Mouse (Mus musculus) intestine, embryonic 16.5 days (tissue): ENCODE data around the gene Adamtsl1. TPM values are rescaled to one million over a fixed set of nuclear protein-coding genes. Genes with fewer than 3 reads are reported as not detected.
A peak's percentile ranks its signal among the peaks of the same experiment; 100 is the strongest.

Source experiments
- ATAC-seq: fragments of 200-750 bp; cut with Nextera tagmentation; 2 replicates; pipeline ENCODE4 v1.8.0; 2017; ENCODE audit warnings: moderate TSS enrichment, moderate library complexity
- H3K27ac ChIP-seq: fragments of 300-500 bp; sonication (generic); 2 replicates; pipeline ENCODE4 v1.5.1; 2014; ENCODE audit warnings: mild to moderate bottlenecking, low read length
- H3K27me3 ChIP-seq: fragments of 300-500 bp; sonication (generic); replicated peaks from 2 replicates; pipeline ENCODE4 v1.6.1; 2014; ENCODE audit warnings: low read length, control low read depth, mixed read lengths; ENCODE audit not compliant: control insufficient read depth, insufficient read depth
- H3K36me3 ChIP-seq: fragments of 300-500 bp; sonication (generic); 2 replicates; pipeline ENCODE4 v1.6.1; 2014; ENCODE audit warnings: low read length, control low read depth; ENCODE audit not compliant: control insufficient read depth, insufficient read depth
- H3K4me1 ChIP-seq: fragments of 300-500 bp; sonication (generic); 2 replicates; pipeline ENCODE4 v1.6.1; 2014; ENCODE audit warnings: low read length, control low read depth, mixed read lengths; ENCODE audit not compliant: control insufficient read depth, insufficient read depth
- H3K4me2 ChIP-seq: fragments of 300-500 bp; sonication (generic); 2 replicates; pipeline ENCODE4 v1.6.1; 2014; ENCODE audit warnings: low read depth, low read length, control low read depth
- H3K4me3 ChIP-seq: fragments of 300-500 bp; sonication (generic); 2 replicates; pipeline ENCODE4 v1.5.1; 2014; ENCODE audit warnings: mild to moderate bottlenecking, low read length
- H3K9ac ChIP-seq: fragments of 300-500 bp; sonication (generic); 2 replicates; pipeline ENCODE4 v1.6.1; 2014; ENCODE audit warnings: low read depth, low read length
- H3K9me3 ChIP-seq: fragments of 300-500 bp; sonication (generic); 2 replicates; pipeline ENCODE4 v1.6.1; 2016; ENCODE audit warnings: low read length, control low read depth; ENCODE audit not compliant: control insufficient read depth
- WGBS: fragments of 180-500 bp; shearing (Covaris S2); extraction: QIAGEN DNeasy Blood & Tissue Kit; methylation state at CpG from one replicate; pipeline ENCODE4 v1.1.7; 2014; 5-methylcytosine and 5-hydroxymethylcytosine counted together
- polyA plus RNA-seq: library from polyadenylated mRNA; unstranded; fragments of >200 nt; fragmentation: Nextera tagmentation; extraction: Ambion mirVana; gene quantifications from 2 replicates; pipeline ENCODE4 v1.2.1, GENCODE M21; 2015

Adamtsl1 gene
- 4.3 and 6.6 TPM in 2 replicates for polyA plus RNA-seq

GRCm38 (mm10) chr4:85513792-85514191 lies at the start of gene Adamtsl1:
Gene Adamtsl1 (plus strand): TSS chr4:85514172.
- no peaks in the 10 kb centered on the region for H3K9me3 ChIP-seq
- H3K4me1 ChIP-seq, result peaks cover 11% of the 10 kb centered on the region
- peak; percentile 9; the same call in 1 of the 2 replicates for ATAC-seq
- peak within 1 kb of the TSS; percentile 58 for H3K4me3 ChIP-seq
- peak within 1 kb of the TSS; percentile 97 for H3K4me2 ChIP-seq
- peaks cover 6% of the 10 kb centered on the region; the same call in 1 of the 2 replicates for H3K27me3 ChIP-seq
- 2% methylated on average over 9 of the region's 9 CpGs for WGBS
- no peaks in the 10 kb centered on the region for H3K36me3 ChIP-seq
- no peak within 1 kb of the TSS for H3K27ac ChIP-seq
- peak within 1 kb of the TSS; percentile 59 for H3K9ac ChIP-seq

- ATAC-seq, result no peak
- WGBS, result 95% methylated on average over 6 of the region's 6 CpGs
- Histone ChIP-seq H3K4me1 (no peaks in the 10 kb centered on the region), H3K27ac (no peak overlapping the region), H3K27me3 (no peaks in the 10 kb centered on the region), H3K9ac (no peak overlapping the region), H3K9me3 (no peaks in the 10 kb centered on the region), H3K4me3 (no peak overlapping the region), H3K4me2 (no peak overlapping the region), H3K36me3 (no peaks in the 10 kb centered on the region)
Measured at GRCm38 (mm10) chr4:85483586-85483985, 30.4 kb upstream of the Adamtsl1 start.

- Histone ChIP-seq H3K4me2 (no peak overlapping the region), H3K9me3 (no peaks in the 10 kb centered on the region), H3K4me3 (no peak overlapping the region), H3K4me1 (no peaks in the 10 kb centered on the region), H3K9ac (no peak overlapping the region), H3K27me3 (no peaks in the 10 kb centered on the region), H3K36me3 (no peaks in the 10 kb centered on the region), H3K27ac (no peak overlapping the region)
- 76% methylated on average over 10 of the region's 10 CpGs for WGBS
- ATAC-seq, result no peak
Measured at GRCm38 (mm10) chr4:85486316-85486946, 27.5 kb upstream of the Adamtsl1 start.

GRCm38 (mm10) chr4:85505718-85506117 lies 8.3 kb upstream of the Adamtsl1 start:
- Histone ChIP-seq H3K4me1 (no peaks in the 10 kb centered on the region), H3K27me3 (no peaks in the 10 kb centered on the region), H3K27ac (no peak overlapping the region), H3K4me3 (no peak overlapping the region), H3K4me2 (no peak overlapping the region), H3K9me3 (no peaks in the 10 kb centered on the region), H3K36me3 (no peaks in the 10 kb centered on the region), H3K9ac (no peak overlapping the region)
- ATAC-seq, result no peak
- WGBS, result 58% methylated on average over 3 of the region's 3 CpGs

- ATAC-seq, result no peak
- no peak overlapping the region for H3K9ac ChIP-seq
- H3K27ac ChIP-seq, result no peak overlapping the region
- no peaks in the 10 kb centered on the region for H3K27me3 ChIP-seq
- WGBS, result 71% methylated on average over 2 of the region's 2 CpGs
- H3K4me3 ChIP-seq, result no peak overlapping the region
- no peaks in the 10 kb centered on the region for H3K4me1 ChIP-seq
- H3K4me2 ChIP-seq, result no peak overlapping the region
- H3K36me3 ChIP-seq, result no peaks in the 10 kb centered on the region
- H3K9me3 ChIP-seq, result no peaks in the 10 kb centered on the region
Measured at GRCm38 (mm10) chr4:85506976-85507375, 7.0 kb upstream of the Adamtsl1 start.

- Histone ChIP-seq H3K9ac (no peak overlapping the region), H3K9me3 (no peaks in the 10 kb centered on the region), H3K4me1 (no peaks in the 10 kb centered on the region), H3K27me3 (no peaks in the 10 kb centered on the region), H3K36me3 (no peaks in the 10 kb centered on the region), H3K4me3 (no peak overlapping the region), H3K4me2 (no peak overlapping the region), H3K27ac (no peak overlapping the region)
- no peak for ATAC-seq
- 46% methylated on average over 5 of the region's 5 CpGs for WGBS
Measured at GRCm38 (mm10) chr4:85507491-85507890, 6.5 kb upstream of the Adamtsl1 start.

GRCm38 (mm10) chr4:85513288-85513687 lies 684 bp upstream of the Adamtsl1 start:
- H3K9me3 ChIP-seq, result no peaks in the 10 kb centered on the region
- peak overlapping the region; percentile 97 for H3K4me2 ChIP-seq
- H3K27ac ChIP-seq, result no peak overlapping the region
- WGBS, result 28% methylated on average over 7 of the region's 7 CpGs
- peaks cover 6% of the 10 kb centered on the region; the same call in 1 of the 2 replicates for H3K27me3 ChIP-seq
- H3K36me3 ChIP-seq, result no peaks in the 10 kb centered on the region
- ATAC-seq, result 0 out of 2 replicates have a peak, but pooled peaks have one; percentile 21
- no peak overlapping the region; the same call in 1 of the 2 replicates for H3K4me3 ChIP-seq
- peaks cover 11% of the 10 kb centered on the region for H3K4me1 ChIP-seq
- no peak overlapping the region for H3K9ac ChIP-seq

GRCm38 (mm10) chr4:85514205-85514681 lies 271 bp downstream of the Adamtsl1 start:
- Histone ChIP-seq H3K9ac (peak overlapping the region; percentile 59), H3K36me3 (no peaks in the 10 kb centered on the region), H3K4me1 (peaks cover 11% of the 10 kb centered on the region), H3K27ac (no peak overlapping the region), H3K4me3 (peak overlapping the region; percentile 58), H3K4me2 (peak overlapping the region; percentile 97), H3K9me3 (no peaks in the 10 kb centered on the region), H3K27me3 (peaks cover 6% of the 10 kb centered on the region; the same call in 1 of the 2 replicates)
- ATAC-seq, result peak; percentile 86
- WGBS, result under 1% methylated on average over 33 of the region's 33 CpGs

- Histone ChIP-seq H3K4me1 (no peaks in the 10 kb centered on the region), H3K4me2 (no peak overlapping the region), H3K36me3 (no peaks in the 10 kb centered on the region), H3K27ac (no peak overlapping the region), H3K4me3 (no peak overlapping the region), H3K27me3 (no peaks in the 10 kb centered on the region), H3K9ac (no peak overlapping the region), H3K9me3 (no peaks in the 10 kb centered on the region)
- WGBS, result 85% methylated on average over 7 of the region's 7 CpGs
- ATAC-seq, result no peak
Measured at GRCm38 (mm10) chr4:85526966-85527566, 13.1 kb downstream of the Adamtsl1 start.
